Mouse (Mus musculus) ES-Bruce4 (cell line): ENCODE data around the gene Rbm26.

Experiments
- CTCF ChIP-seq: IDR thresholded peaks from one replicate; pipeline ENCODE4 v1.8.1; 2011; ENCODE audit warnings: low read depth, low read length
- EP300 ChIP-seq: IDR thresholded peaks from 2 replicates; pipeline ENCODE4 v1.6.1; 2011; ENCODE audit warnings: low read depth, low read length; ENCODE audit not compliant: insufficient read depth
- POLR2A ChIP-seq: IDR thresholded peaks from one replicate; pipeline ENCODE4 v1.8.1; 2011; ENCODE audit warnings: low read length; ENCODE audit not compliant: insufficient read depth

DNA sequence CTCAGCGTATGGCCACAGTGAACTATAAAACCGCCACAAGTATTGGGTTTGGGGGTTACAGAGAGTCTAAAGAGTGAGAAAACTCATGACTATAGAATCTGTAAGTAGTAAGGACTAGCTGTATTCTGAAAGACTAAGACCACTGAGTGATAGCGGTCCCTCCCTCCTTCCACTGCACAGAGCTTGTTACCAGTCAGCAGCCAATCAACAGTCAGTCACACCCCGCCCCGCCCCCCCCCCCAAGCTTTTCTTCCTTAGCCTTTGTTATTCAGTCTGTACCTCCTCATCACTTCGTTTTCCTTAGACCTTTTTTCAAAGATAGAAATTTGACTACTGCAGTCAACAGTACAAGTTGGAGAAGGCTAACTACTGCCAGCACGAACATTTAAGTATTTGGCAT is 1.9 kb upstream of the Rbm26 start:
- TF ChIP-seq POLR2A (no peak), CTCF (no peak), EP300 (no peak)
